Mouse (Mus musculus): ENCODE data around the gene Mllt1. TPM values are rescaled to one million over a fixed set of nuclear protein-coding genes. Genes with fewer than 3 reads are reported as not detected.
"Not testable (repeated sequence)": the region's sequence is repeated elsewhere in the genome, so short reads cannot be mapped to it uniquely, and the experiment has no call there.

Mllt1 gene
- polyA plus RNA-seq, 1 experiment = 134 TPM

- H3K27me3 ChIP-seq (ENCODE audit: control insufficient read depth, insufficient read depth, low read length) = no peaks in the 10 kb centered on the region
- H3K27ac ChIP-seq (ENCODE audit: control insufficient read depth, insufficient read depth, low read length) = no peak overlapping the region
- no peaks in the 10 kb centered on the region for H3K36me3 ChIP-seq (ENCODE audit: control insufficient read depth, insufficient read depth, low read length)
- TF ChIP-seq POLR2A (IDR thresholded peaks at IDR 0.05; ENCODE audit: control insufficient read depth, extremely low read depth, insufficient read depth, low read length, poor library complexity) (no peak), CTCF (IDR thresholded peaks at IDR 0.05; ENCODE audit: borderline replicate concordance, control insufficient read depth, extremely low read depth, insufficient read depth, low read length, poor library complexity) (no peak)
- peaks cover 22% of the 10 kb centered on the region for H3K4me1 ChIP-seq (replicated peaks; ENCODE audit: control insufficient read depth, insufficient read depth, low read length)
- no peak overlapping the region for H3K4me3 ChIP-seq (ENCODE audit: control insufficient read depth, insufficient read depth, low read length)
- DNase-seq = no peak
- 75% methylated on average over 1 of the region's 1 CpGs for WGBS
Measured at GRCm38 (mm10) chr17:56929530-56929929, 5.7 kb downstream of the Mllt1 start.

DNA sequence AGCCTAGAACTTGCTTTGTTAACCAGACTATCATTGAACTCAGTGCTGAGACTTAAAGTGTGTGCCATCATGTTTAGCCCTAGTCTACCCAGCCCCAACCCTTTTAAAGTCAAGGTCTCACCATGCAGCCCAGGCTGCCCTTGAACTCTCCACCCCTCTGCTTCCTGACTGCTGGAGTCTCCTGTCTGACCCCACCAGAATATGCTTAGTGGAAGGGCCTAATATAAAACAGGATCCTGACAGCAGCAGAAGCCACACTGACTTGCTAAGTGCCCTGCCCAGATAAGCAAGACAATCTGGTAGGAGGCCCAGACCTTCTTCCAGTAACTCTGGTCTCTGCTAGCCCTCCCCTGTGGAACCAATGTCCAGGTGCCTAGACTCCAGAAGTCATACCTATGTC is 6.1 kb downstream of the Mllt1 start:
- no peak for DNase-seq
- Histone ChIP-seq H3K27ac (ENCODE audit: control insufficient read depth, insufficient read depth, low read length) (no peak overlapping the region), H3K36me3 (ENCODE audit: control insufficient read depth, insufficient read depth, low read length) (no peaks in the 10 kb centered on the region), H3K4me1 (replicated peaks; ENCODE audit: control insufficient read depth, insufficient read depth, low read length) (peaks cover 18% of the 10 kb centered on the region), H3K4me3 (ENCODE audit: control insufficient read depth, insufficient read depth, low read length) (no peak overlapping the region), H3K27me3 (ENCODE audit: control insufficient read depth, insufficient read depth, low read length) (no peaks in the 10 kb centered on the region)
- no peak for TF ChIP-seq POLR2A (IDR thresholded peaks at IDR 0.05; ENCODE audit: control insufficient read depth, extremely low read depth, insufficient read depth, low read length, poor library complexity)
- TF ChIP-seq CTCF (IDR thresholded peaks at IDR 0.05; ENCODE audit: borderline replicate concordance, control insufficient read depth, extremely low read depth, insufficient read depth, low read length, poor library complexity) = no peak

DNA sequence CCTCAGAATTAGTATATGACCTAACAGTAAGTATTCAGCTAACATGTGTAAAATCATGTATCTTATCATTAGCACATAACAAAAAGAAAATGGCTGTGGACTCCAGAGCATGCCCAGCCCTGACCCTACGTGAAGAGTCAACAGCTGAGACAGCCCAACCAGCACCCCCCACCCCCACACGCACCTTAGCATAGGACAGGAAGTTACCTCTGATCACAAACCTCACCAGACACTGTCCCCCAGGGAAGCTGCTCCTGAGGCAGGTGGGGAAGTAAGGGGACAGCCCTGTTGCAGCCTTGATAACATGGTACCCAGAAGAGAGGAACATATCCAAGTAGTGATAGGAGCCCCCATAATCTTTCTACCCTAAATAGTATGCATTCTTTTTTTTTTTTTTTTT is 9.2 kb downstream of the Mllt1 start:
- TF ChIP-seq CTCF (IDR thresholded peaks at IDR 0.05; ENCODE audit: borderline replicate concordance, control insufficient read depth, extremely low read depth, insufficient read depth, low read length, poor library complexity) = no peak
- TF ChIP-seq POLR2A (IDR thresholded peaks at IDR 0.05; ENCODE audit: control insufficient read depth, extremely low read depth, insufficient read depth, low read length, poor library complexity) = no peak
- H3K4me3 ChIP-seq (ENCODE audit: control insufficient read depth, insufficient read depth, low read length) = no peak overlapping the region
- H3K36me3 ChIP-seq (ENCODE audit: control insufficient read depth, insufficient read depth, low read length) = no peaks in the 10 kb centered on the region
- 65% methylated on average over 2 of the region's 2 CpGs for WGBS
- H3K27me3 ChIP-seq (ENCODE audit: control insufficient read depth, insufficient read depth, low read length) = no peaks in the 10 kb centered on the region
- no peak overlapping the region for H3K27ac ChIP-seq (ENCODE audit: control insufficient read depth, insufficient read depth, low read length)
- no peak for DNase-seq
- peaks cover 9% of the 10 kb centered on the region for H3K4me1 ChIP-seq (replicated peaks; ENCODE audit: control insufficient read depth, insufficient read depth, low read length)

DNA sequence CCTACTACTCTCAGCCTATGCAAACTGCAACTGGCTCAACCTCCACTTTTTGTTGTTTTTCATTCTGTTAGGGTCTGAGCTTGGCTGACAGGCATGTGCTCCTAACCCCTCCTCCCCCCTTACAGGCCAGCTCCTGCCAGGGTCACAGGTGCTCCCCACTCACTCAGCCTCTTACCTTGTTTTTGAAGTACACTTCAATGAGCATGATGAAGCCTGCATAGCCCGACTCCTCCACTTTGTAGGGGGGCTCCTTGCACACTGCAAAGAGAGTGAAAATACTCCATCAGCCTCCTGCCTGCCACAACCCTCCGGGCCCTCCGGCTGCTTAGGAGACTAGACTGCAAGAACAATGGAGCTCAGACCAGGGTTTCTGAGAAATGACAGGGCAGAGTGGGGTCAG is 15.5 kb downstream of the Mllt1 start:
- TF ChIP-seq POLR2A (IDR thresholded peaks at IDR 0.05; ENCODE audit: control insufficient read depth, extremely low read depth, insufficient read depth, low read length, poor library complexity) (no peak), CTCF (IDR thresholded peaks at IDR 0.05; ENCODE audit: borderline replicate concordance, control insufficient read depth, extremely low read depth, insufficient read depth, low read length, poor library complexity) (no peak)
- Histone ChIP-seq H3K4me1 (replicated peaks; ENCODE audit: control insufficient read depth, insufficient read depth, low read length) (peaks cover 1% of the 10 kb centered on the region; the same call in 1 of the 2 replicates), H3K36me3 (ENCODE audit: control insufficient read depth, insufficient read depth, low read length) (peaks cover 10% of the 10 kb centered on the region; the same call in 1 of the 2 replicates), H3K4me3 (ENCODE audit: control insufficient read depth, insufficient read depth, low read length) (no peak overlapping the region), H3K27me3 (ENCODE audit: control insufficient read depth, insufficient read depth, low read length) (no peaks in the 10 kb centered on the region), H3K27ac (ENCODE audit: control insufficient read depth, insufficient read depth, low read length) (no peak overlapping the region)
- DNase-seq = no peak
- WGBS = 79% methylated on average over 3 of the region's 3 CpGs

DNA sequence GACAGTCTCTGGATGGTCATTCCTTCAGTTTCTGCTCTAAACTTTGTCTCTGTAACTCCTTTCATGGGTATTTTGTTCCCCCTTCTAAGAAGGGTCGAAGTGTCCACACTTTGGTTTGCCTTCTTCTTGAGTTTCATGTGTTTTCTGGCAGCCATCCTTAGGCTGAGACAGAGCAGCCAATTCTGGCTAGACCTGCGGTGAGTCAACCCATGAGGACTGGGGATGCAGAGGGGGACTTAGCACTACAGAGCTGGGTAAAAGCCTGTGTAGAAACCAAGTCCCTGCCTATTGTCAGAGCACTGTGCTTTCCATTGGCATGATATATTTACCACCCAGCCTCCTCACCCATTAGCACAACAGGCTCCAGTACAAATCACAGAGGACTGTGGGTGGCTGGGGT is 18.0 kb downstream of the Mllt1 start:
- Histone ChIP-seq H3K4me1 (replicated peaks; ENCODE audit: control insufficient read depth, insufficient read depth, low read length) (peaks cover 12% of the 10 kb centered on the region), H3K4me3 (ENCODE audit: control insufficient read depth, insufficient read depth, low read length) (no peak overlapping the region), H3K27me3 (ENCODE audit: control insufficient read depth, insufficient read depth, low read length) (no peaks in the 10 kb centered on the region), H3K36me3 (ENCODE audit: control insufficient read depth, insufficient read depth, low read length) (peaks cover 10% of the 10 kb centered on the region; the same call in 1 of the 2 replicates), H3K27ac (ENCODE audit: control insufficient read depth, insufficient read depth, low read length) (no peak overlapping the region)
- 98% methylated on average over 2 of the region's 2 CpGs for WGBS
- no peak for TF ChIP-seq CTCF (IDR thresholded peaks at IDR 0.05; ENCODE audit: borderline replicate concordance, control insufficient read depth, extremely low read depth, insufficient read depth, low read length, poor library complexity)
- no peak for TF ChIP-seq POLR2A (IDR thresholded peaks at IDR 0.05; ENCODE audit: control insufficient read depth, extremely low read depth, insufficient read depth, low read length, poor library complexity)
- DNase-seq = no peak

DNA sequence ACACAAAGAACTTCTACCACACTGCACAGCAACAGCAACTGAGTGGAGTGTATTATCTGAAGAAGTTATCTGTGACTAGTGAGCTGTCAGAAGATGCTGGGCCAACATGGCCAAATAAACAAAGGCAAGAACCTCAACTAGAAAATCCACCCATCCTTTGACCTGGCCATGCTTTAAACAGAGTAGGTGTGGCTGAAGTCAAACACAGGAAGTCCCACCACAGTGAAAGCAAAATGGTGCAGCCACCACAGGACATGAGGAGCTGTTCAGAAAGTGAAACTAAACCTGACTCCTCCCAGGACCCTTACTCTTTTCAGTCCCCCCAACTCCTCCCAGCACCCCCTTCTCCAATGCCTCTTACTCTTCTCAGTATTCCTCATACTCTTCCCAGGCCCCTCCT is 21.8 kb downstream of the Mllt1 start:
- peak overlapping the region; percentile 57 for H3K27ac ChIP-seq (ENCODE audit: control insufficient read depth, insufficient read depth, low read length)
- no peak for DNase-seq
- TF ChIP-seq CTCF (IDR thresholded peaks at IDR 0.05; ENCODE audit: borderline replicate concordance, control insufficient read depth, extremely low read depth, insufficient read depth, low read length, poor library complexity) = no peak
- no peak for TF ChIP-seq POLR2A (IDR thresholded peaks at IDR 0.05; ENCODE audit: control insufficient read depth, extremely low read depth, insufficient read depth, low read length, poor library complexity)
- H3K4me1 ChIP-seq (replicated peaks; ENCODE audit: control insufficient read depth, insufficient read depth, low read length) = peaks cover 17% of the 10 kb centered on the region
- H3K36me3 ChIP-seq (ENCODE audit: control insufficient read depth, insufficient read depth, low read length) = peaks cover 4% of the 10 kb centered on the region; the same call in 1 of the 2 replicates
- no peaks in the 10 kb centered on the region for H3K27me3 ChIP-seq (ENCODE audit: control insufficient read depth, insufficient read depth, low read length)
- H3K4me3 ChIP-seq (ENCODE audit: control insufficient read depth, insufficient read depth, low read length) = no peak overlapping the region

- TF ChIP-seq CTCF (IDR thresholded peaks at IDR 0.05; ENCODE audit: borderline replicate concordance, control insufficient read depth, extremely low read depth, insufficient read depth, low read length, poor library complexity) = no peak
- TF ChIP-seq POLR2A (IDR thresholded peaks at IDR 0.05; ENCODE audit: control insufficient read depth, extremely low read depth, insufficient read depth, low read length, poor library complexity) = no peak
- H3K36me3 ChIP-seq (ENCODE audit: control insufficient read depth, insufficient read depth, low read length) = 0 out of 2 replicates have a peak, but pooled peaks cover 4% of the 10 kb centered on the region
- H3K27me3 ChIP-seq (ENCODE audit: control insufficient read depth, insufficient read depth, low read length) = no peaks in the 10 kb centered on the region
- H3K27ac ChIP-seq (ENCODE audit: control insufficient read depth, insufficient read depth, low read length) = peak overlapping the region; percentile 46
- H3K4me3 ChIP-seq (ENCODE audit: control insufficient read depth, insufficient read depth, low read length) = no peak overlapping the region
- 38% methylated on average over 3 of the region's 3 CpGs for WGBS
- no peak for DNase-seq
- H3K4me1 ChIP-seq (replicated peaks; ENCODE audit: control insufficient read depth, insufficient read depth, low read length) = peaks cover 17% of the 10 kb centered on the region
Measured at GRCm38 (mm10) chr17:56913023-56913422, 22.2 kb downstream of the Mllt1 start.

DNA sequence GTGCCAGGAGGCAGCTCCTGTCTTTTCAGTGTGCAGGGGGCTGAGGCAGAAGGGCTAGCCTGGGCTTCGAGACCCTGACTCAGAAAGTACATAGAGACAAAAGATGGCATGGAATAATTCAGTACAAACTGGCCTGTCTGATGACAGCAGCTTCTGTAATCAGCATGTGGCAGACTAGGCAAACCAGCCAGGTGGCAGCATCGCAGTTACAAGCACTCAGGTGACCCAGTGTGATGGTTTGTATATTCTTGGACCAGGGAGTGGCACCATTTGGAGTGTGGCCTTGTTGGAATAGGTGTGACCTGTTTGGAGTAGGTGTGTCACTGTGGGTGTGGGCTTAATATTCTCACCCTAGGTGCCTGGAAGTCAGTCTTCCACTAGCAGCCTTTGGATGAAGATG is 25.5 kb downstream of the Mllt1 start:
- WGBS = 98% methylated on average over 2 of the region's 2 CpGs
- H3K27me3 ChIP-seq (ENCODE audit: control insufficient read depth, insufficient read depth, low read length); H3K27ac ChIP-seq (ENCODE audit: control insufficient read depth, insufficient read depth, low read length); DNase-seq; H3K36me3 ChIP-seq (ENCODE audit: control insufficient read depth, insufficient read depth, low read length); H3K4me3 ChIP-seq (ENCODE audit: control insufficient read depth, insufficient read depth, low read length): not testable (repeated sequence)
- peaks cover 16% of the 10 kb centered on the region for H3K4me1 ChIP-seq (replicated peaks; ENCODE audit: control insufficient read depth, insufficient read depth, low read length)
